Mouse (Mus musculus): ENCODE results near the gene Zfp638. TPM values are rescaled to one million over a fixed set of nuclear protein-coding genes. Genes with fewer than 3 reads are reported as not detected.

Zfp638 gene
- polyA plus RNA-seq, 1 experiment from 2014 or later = 116 TPM

- Histone ChIP-seq H3K4me2 (ENCODE audit: low read depth, low read length) (no peak overlapping the region), H3K9ac (replicated peaks; ENCODE audit: low read length) (no peak overlapping the region), H3K4me3 (ENCODE audit: low read depth, low read length) (no peak overlapping the region), H3K4me1 (ENCODE audit: control insufficient read depth, insufficient read depth, low read length) (no peaks in the 10 kb centered on the region), H3K27me3 (ENCODE audit: control insufficient read depth, insufficient read depth, low read length) (no peaks in the 10 kb centered on the region), H3K9me3 (replicated peaks; ENCODE audit: control insufficient read depth, low read length) (no peaks in the 10 kb centered on the region), H3K36me3 (replicated peaks; ENCODE audit: control insufficient read depth, insufficient read depth, low read depth, low read length) (no peaks in the 10 kb centered on the region), H3K27ac (replicated peaks; ENCODE audit: low read depth, low read length) (no peak overlapping the region)
- DNase-seq (ENCODE audit: low spot score) (no peak), ATAC-seq (replicated peaks; ENCODE audit: insufficient number of reproducible peaks, low FRiP score, low TSS enrichment, low read depth) (no peak)
- WGBS = 85% methylated on average over 7 of the region's 7 CpGs
Measured at GRCm38 (mm10) chr6:84016851-84017250, 149.9 kb downstream of the Zfp638 start.

- no peak overlapping the region for H3K4me3 ChIP-seq (ENCODE audit: low read depth, low read length)
- ATAC-seq (replicated peaks; ENCODE audit: insufficient number of reproducible peaks, low FRiP score, low TSS enrichment, low read depth) = no peak
- DNase-seq (ENCODE audit: low spot score) = no peak
- H3K27ac ChIP-seq (replicated peaks; ENCODE audit: low read depth, low read length) = no peak overlapping the region
- no peak overlapping the region for H3K9ac ChIP-seq (replicated peaks; ENCODE audit: low read length)
- H3K9me3 ChIP-seq (replicated peaks; ENCODE audit: control insufficient read depth, low read length) = no peaks in the 10 kb centered on the region
- H3K36me3 ChIP-seq (replicated peaks; ENCODE audit: control insufficient read depth, insufficient read depth, low read depth, low read length) = no peaks in the 10 kb centered on the region
- WGBS = 65% methylated on average over 3 of the region's 3 CpGs
- no peak overlapping the region for H3K4me2 ChIP-seq (ENCODE audit: low read depth, low read length)
- no peaks in the 10 kb centered on the region for H3K27me3 ChIP-seq (ENCODE audit: control insufficient read depth, insufficient read depth, low read length)
- H3K4me1 ChIP-seq (ENCODE audit: control insufficient read depth, insufficient read depth, low read length) = no peaks in the 10 kb centered on the region
Measured at GRCm38 (mm10) chr6:84017392-84017791, 150.5 kb downstream of the Zfp638 start.

- peak; percentile 35; the same call in 1 of the 2 replicates for ATAC-seq (replicated peaks; ENCODE audit: insufficient number of reproducible peaks, low FRiP score, low TSS enrichment, low read depth)
- no peaks in the 10 kb centered on the region for H3K36me3 ChIP-seq (replicated peaks; ENCODE audit: control insufficient read depth, insufficient read depth, low read depth, low read length)
- peak overlapping the region; percentile 27 for H3K4me3 ChIP-seq (ENCODE audit: low read depth, low read length)
- H3K4me1 ChIP-seq (ENCODE audit: control insufficient read depth, insufficient read depth, low read length) = no peaks in the 10 kb centered on the region
- H3K9ac ChIP-seq (replicated peaks; ENCODE audit: low read length) = peak overlapping the region; percentile 14; the same call in 1 of the 2 replicates
- peak overlapping the region; percentile 40 for H3K4me2 ChIP-seq (ENCODE audit: low read depth, low read length)
- no peak overlapping the region for H3K27ac ChIP-seq (replicated peaks; ENCODE audit: low read depth, low read length)
- DNase-seq (ENCODE audit: low spot score) = peak; percentile 71
- 3% methylated on average over 28 of the region's 28 CpGs for WGBS
- no peaks in the 10 kb centered on the region for H3K9me3 ChIP-seq (replicated peaks; ENCODE audit: control insufficient read depth, low read length)
- no peaks in the 10 kb centered on the region for H3K27me3 ChIP-seq (ENCODE audit: control insufficient read depth, insufficient read depth, low read length)
Measured at GRCm38 (mm10) chr6:84018906-84019550, 152.1 kb downstream of the Zfp638 start.

GRCm38 (mm10) chr6:84020002-84020401 lies 153.1 kb downstream of the Zfp638 start:
- H3K36me3 ChIP-seq (replicated peaks; ENCODE audit: control insufficient read depth, insufficient read depth, low read depth, low read length) = no peaks in the 10 kb centered on the region
- ATAC-seq (replicated peaks; ENCODE audit: insufficient number of reproducible peaks, low FRiP score, low TSS enrichment, low read depth) = no peak
- no peak for DNase-seq (ENCODE audit: low spot score)
- no peak overlapping the region for H3K4me2 ChIP-seq (ENCODE audit: low read depth, low read length)
- no peak overlapping the region for H3K27ac ChIP-seq (replicated peaks; ENCODE audit: low read depth, low read length)
- no peak overlapping the region for H3K9ac ChIP-seq (replicated peaks; ENCODE audit: low read length)
- 80% methylated on average over 4 of the region's 4 CpGs for WGBS
- no peaks in the 10 kb centered on the region for H3K9me3 ChIP-seq (replicated peaks; ENCODE audit: control insufficient read depth, low read length)
- H3K4me3 ChIP-seq (ENCODE audit: low read depth, low read length) = no peak overlapping the region
- H3K27me3 ChIP-seq (ENCODE audit: control insufficient read depth, insufficient read depth, low read length) = no peaks in the 10 kb centered on the region
- H3K4me1 ChIP-seq (ENCODE audit: control insufficient read depth, insufficient read depth, low read length) = no peaks in the 10 kb centered on the region

GRCm38 (mm10) chr6:84021990-84022389 lies 155.1 kb downstream of the Zfp638 start:
- Histone ChIP-seq H3K9me3 (replicated peaks; ENCODE audit: control insufficient read depth, low read length) (no peaks in the 10 kb centered on the region), H3K36me3 (replicated peaks; ENCODE audit: control insufficient read depth, insufficient read depth, low read depth, low read length) (no peaks in the 10 kb centered on the region), H3K4me3 (ENCODE audit: low read depth, low read length) (no peak overlapping the region), H3K4me2 (ENCODE audit: low read depth, low read length) (no peak overlapping the region), H3K4me1 (ENCODE audit: control insufficient read depth, insufficient read depth, low read length) (no peaks in the 10 kb centered on the region), H3K27ac (replicated peaks; ENCODE audit: low read depth, low read length) (no peak overlapping the region), H3K27me3 (ENCODE audit: control insufficient read depth, insufficient read depth, low read length) (no peaks in the 10 kb centered on the region), H3K9ac (replicated peaks; ENCODE audit: low read length) (no peak overlapping the region)
- ATAC-seq (replicated peaks; ENCODE audit: insufficient number of reproducible peaks, low FRiP score, low TSS enrichment, low read depth) (no peak), DNase-seq (ENCODE audit: low spot score) (no peak)
- 81% methylated on average over 3 of the region's 3 CpGs for WGBS

GRCm38 (mm10) chr6:84025636-84026035 lies 158.7 kb downstream of the Zfp638 start:
- Histone ChIP-seq H3K27ac (replicated peaks; ENCODE audit: low read depth, low read length) (no peak overlapping the region), H3K4me3 (ENCODE audit: low read depth, low read length) (no peak overlapping the region), H3K4me1 (ENCODE audit: control insufficient read depth, insufficient read depth, low read length) (no peaks in the 10 kb centered on the region), H3K36me3 (replicated peaks; ENCODE audit: control insufficient read depth, insufficient read depth, low read depth, low read length) (no peaks in the 10 kb centered on the region), H3K9me3 (replicated peaks; ENCODE audit: control insufficient read depth, low read length) (no peaks in the 10 kb centered on the region), H3K27me3 (ENCODE audit: control insufficient read depth, insufficient read depth, low read length) (no peaks in the 10 kb centered on the region), H3K9ac (replicated peaks; ENCODE audit: low read length) (no peak overlapping the region), H3K4me2 (ENCODE audit: low read depth, low read length) (no peak overlapping the region)
- no peak for DNase-seq (ENCODE audit: low spot score)
- WGBS = 75% methylated on average over 3 of the region's 3 CpGs
- ATAC-seq (replicated peaks; ENCODE audit: insufficient number of reproducible peaks, low FRiP score, low TSS enrichment, low read depth) = no peak

GRCm38 (mm10) chr6:84028791-84029190 lies 161.9 kb downstream of the Zfp638 start:
- ATAC-seq (replicated peaks; ENCODE audit: insufficient number of reproducible peaks, low FRiP score, low TSS enrichment, low read depth) (no peak), DNase-seq (ENCODE audit: low spot score) (no peak)
- Histone ChIP-seq H3K36me3 (replicated peaks; ENCODE audit: control insufficient read depth, insufficient read depth, low read depth, low read length) (no peaks in the 10 kb centered on the region), H3K4me2 (ENCODE audit: low read depth, low read length) (no peak overlapping the region), H3K4me1 (ENCODE audit: control insufficient read depth, insufficient read depth, low read length) (no peaks in the 10 kb centered on the region), H3K27ac (replicated peaks; ENCODE audit: low read depth, low read length) (no peak overlapping the region), H3K4me3 (ENCODE audit: low read depth, low read length) (no peak overlapping the region), H3K9ac (replicated peaks; ENCODE audit: low read length) (no peak overlapping the region), H3K27me3 (ENCODE audit: control insufficient read depth, insufficient read depth, low read length) (no peaks in the 10 kb centered on the region), H3K9me3 (replicated peaks; ENCODE audit: control insufficient read depth, low read length) (no peaks in the 10 kb centered on the region)

- 93% methylated on average over 7 of the region's 7 CpGs for WGBS
- no peak for DNase-seq (ENCODE audit: low spot score)
- no peak overlapping the region for H3K4me2 ChIP-seq (ENCODE audit: low read depth, low read length)
Measured at GRCm38 (mm10) chr6:84029775-84030174, 162.9 kb downstream of the Zfp638 start.

More at GRCm38 (mm10) chr6:84029775-84030174, 162.9 kb downstream of the Zfp638 start:
- no peak overlapping the region for H3K4me3 ChIP-seq (ENCODE audit: low read depth, low read length)
- H3K9ac ChIP-seq (replicated peaks; ENCODE audit: low read length) = no peak overlapping the region
- H3K27me3 ChIP-seq (ENCODE audit: control insufficient read depth, insufficient read depth, low read length) = no peaks in the 10 kb centered on the region
- H3K4me1 ChIP-seq (ENCODE audit: control insufficient read depth, insufficient read depth, low read length) = no peaks in the 10 kb centered on the region
- no peaks in the 10 kb centered on the region for H3K9me3 ChIP-seq (replicated peaks; ENCODE audit: control insufficient read depth, low read length)
- ATAC-seq (replicated peaks; ENCODE audit: insufficient number of reproducible peaks, low FRiP score, low TSS enrichment, low read depth) = no peak
- H3K36me3 ChIP-seq (replicated peaks; ENCODE audit: control insufficient read depth, insufficient read depth, low read depth, low read length) = no peaks in the 10 kb centered on the region
- no peak overlapping the region for H3K27ac ChIP-seq (replicated peaks; ENCODE audit: low read depth, low read length)

Data from embryonic facial prominence, embryonic 11.5 days (tissue).